Mouse (Mus musculus): ENCODE results near the gene Fxyd3. TPM values are rescaled to one million over a fixed set of nuclear protein-coding genes. Genes with fewer than 3 reads are reported as not detected.

Fxyd3 gene
- polyA plus RNA-seq, 1 experiment from 2014 or later, result 19.0 TPM

DNA sequence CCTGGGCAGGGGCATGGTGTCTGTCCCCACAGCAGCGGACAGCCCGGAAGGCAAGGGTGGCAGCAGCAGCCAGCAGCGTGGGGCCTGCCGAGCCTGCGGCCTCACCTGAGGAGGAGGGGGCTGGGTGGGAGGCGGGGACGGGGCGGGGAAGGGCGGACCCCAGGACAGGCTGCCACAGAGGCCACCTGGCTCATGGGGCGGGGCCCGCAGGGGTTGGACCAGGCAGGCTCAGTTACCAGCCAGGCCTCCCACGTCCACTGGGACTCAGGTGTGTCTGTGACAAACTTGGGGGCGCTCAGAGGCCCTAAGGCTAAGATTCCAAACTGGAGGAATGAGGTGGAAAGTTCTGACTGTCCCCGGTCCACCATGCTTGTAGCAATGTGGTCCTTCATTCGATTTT is 38.7 kb upstream of the Fxyd3 start, which contains the start of gene Hpn:
Gene Hpn, minus strand, starts transcription at position 109 of the 400 bp plus-strand sequence.
- ATAC-seq (ENCODE audit: low FRiP score, low TSS enrichment), result peak; percentile 85
- Histone ChIP-seq H3K9me3 (ENCODE audit: low read length) (no peaks in the 10 kb centered on the region), H3K36me3 (ENCODE audit: insufficient read depth, low read length) (no peaks in the 10 kb centered on the region), H3K27me3 (ENCODE audit: insufficient read depth, low read length) (no peaks in the 10 kb centered on the region), H3K4me2 (replicated peaks; ENCODE audit: low read depth, low read length) (peak within 1 kb of the TSS; percentile 50), H3K4me3 (ENCODE audit: low read length) (peak within 1 kb of the TSS; percentile 38), H3K9ac (replicated peaks; ENCODE audit: low read length) (peak within 1 kb of the TSS; percentile 54), H3K4me1 (ENCODE audit: insufficient read depth, low read length) (peaks cover 33% of the 10 kb centered on the region), H3K27ac (ENCODE audit: low read length) (peak within 1 kb of the TSS; percentile 81)
- 16% methylated on average over 14 of the region's 15 CpGs for WGBS

DNA sequence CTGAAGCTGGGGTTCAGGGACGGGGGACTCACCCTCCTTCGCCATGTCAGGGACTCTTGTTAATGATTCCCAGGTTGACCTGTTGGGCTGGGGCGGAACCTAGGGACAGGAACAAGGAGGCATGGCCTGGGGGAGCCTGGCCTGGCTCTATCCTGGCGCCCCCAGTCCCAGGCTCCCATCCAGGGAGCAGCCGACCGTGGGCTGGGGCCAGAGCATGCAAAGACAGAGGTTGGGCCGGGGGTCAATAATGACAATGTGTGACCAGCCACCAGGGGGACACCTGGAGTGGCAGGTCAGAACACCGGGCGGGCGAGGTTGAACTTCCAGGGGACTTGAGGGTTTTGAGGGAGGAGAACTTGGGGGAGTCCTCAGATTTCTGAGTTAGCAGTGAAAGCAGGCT is 38.1 kb upstream of the Fxyd3 start:
- peaks cover 33% of the 10 kb centered on the region for H3K4me1 ChIP-seq (ENCODE audit: insufficient read depth, low read length)
- WGBS, result 45% methylated on average over 10 of the region's 10 CpGs
- no peaks in the 10 kb centered on the region for H3K27me3 ChIP-seq (ENCODE audit: insufficient read depth, low read length)
- H3K9ac ChIP-seq (replicated peaks; ENCODE audit: low read length), result peak overlapping the region; percentile 54
- no peaks in the 10 kb centered on the region for H3K36me3 ChIP-seq (ENCODE audit: insufficient read depth, low read length)
- ATAC-seq (ENCODE audit: low FRiP score, low TSS enrichment), result peak; percentile 33; the same call in 1 of the 2 replicates
- H3K4me2 ChIP-seq (replicated peaks; ENCODE audit: low read depth, low read length), result peak overlapping the region; percentile 50
- peak overlapping the region; percentile 81 for H3K27ac ChIP-seq (ENCODE audit: low read length)
- H3K4me3 ChIP-seq (ENCODE audit: low read length), result peak overlapping the region; percentile 38
- H3K9me3 ChIP-seq (ENCODE audit: low read length), result no peaks in the 10 kb centered on the region

DNA sequence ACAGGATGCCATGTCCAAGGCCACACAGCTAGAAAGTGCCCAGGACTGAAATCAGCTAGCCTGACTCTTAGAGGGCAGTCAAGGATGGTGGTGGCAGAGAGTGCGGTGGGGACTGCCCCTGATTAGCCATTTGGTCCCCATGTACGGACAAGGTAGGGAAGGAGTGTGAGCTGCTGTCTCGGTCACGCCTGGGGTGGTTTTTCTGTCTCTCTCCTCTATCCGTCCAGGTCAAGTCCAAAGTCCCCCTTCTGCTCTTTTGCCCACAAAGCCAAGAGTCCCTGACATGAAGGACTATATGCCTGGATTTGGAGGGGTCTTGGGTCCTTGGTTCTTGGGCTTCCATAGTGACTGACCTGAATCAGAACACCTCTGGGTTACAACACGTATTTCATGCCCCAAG is 37.3 kb upstream of the Fxyd3 start:
- H3K36me3 ChIP-seq (ENCODE audit: insufficient read depth, low read length), result no peaks in the 10 kb centered on the region
- H3K4me2 ChIP-seq (replicated peaks; ENCODE audit: low read depth, low read length), result peak overlapping the region; percentile 50
- H3K9ac ChIP-seq (replicated peaks; ENCODE audit: low read length), result no peak overlapping the region
- ATAC-seq (ENCODE audit: low FRiP score, low TSS enrichment), result no peak
- 67% methylated on average over 6 of the region's 6 CpGs for WGBS
- no peaks in the 10 kb centered on the region for H3K9me3 ChIP-seq (ENCODE audit: low read length)
- no peak overlapping the region for H3K4me3 ChIP-seq (ENCODE audit: low read length)
- no peaks in the 10 kb centered on the region for H3K27me3 ChIP-seq (ENCODE audit: insufficient read depth, low read length)
- peaks cover 33% of the 10 kb centered on the region for H3K4me1 ChIP-seq (ENCODE audit: insufficient read depth, low read length)
- H3K27ac ChIP-seq (ENCODE audit: low read length), result no peak overlapping the region

DNA sequence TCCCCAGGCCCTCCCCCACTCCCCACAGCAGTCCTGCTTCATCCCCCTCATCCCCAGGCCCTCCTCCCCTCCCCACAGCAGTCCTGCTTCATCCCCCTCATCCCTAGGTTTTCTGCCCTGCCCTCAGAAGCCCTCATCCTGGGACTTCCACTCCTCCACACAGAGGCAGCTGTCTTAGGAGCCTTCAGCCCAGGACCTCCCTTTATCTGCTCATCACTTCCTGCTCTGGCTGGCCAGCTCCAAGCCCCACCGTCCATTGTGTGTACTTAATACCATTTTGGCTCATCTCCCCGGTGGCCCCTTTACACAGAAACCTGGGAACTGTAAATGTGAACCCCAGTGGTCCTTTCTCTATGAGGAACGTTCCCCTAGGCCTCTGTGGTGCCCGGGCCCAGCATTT is 35.5 kb upstream of the Fxyd3 start:
- 46% methylated on average over 4 of the region's 4 CpGs for WGBS
- Histone ChIP-seq H3K9me3 (ENCODE audit: low read length) (no peaks in the 10 kb centered on the region), H3K4me3 (ENCODE audit: low read length) (no peak overlapping the region), H3K27me3 (ENCODE audit: insufficient read depth, low read length) (no peaks in the 10 kb centered on the region), H3K36me3 (ENCODE audit: insufficient read depth, low read length) (no peaks in the 10 kb centered on the region), H3K27ac (ENCODE audit: low read length) (no peak overlapping the region), H3K4me2 (replicated peaks; ENCODE audit: low read depth, low read length) (no peak overlapping the region), H3K9ac (replicated peaks; ENCODE audit: low read length) (no peak overlapping the region), H3K4me1 (ENCODE audit: insufficient read depth, low read length) (peaks cover 33% of the 10 kb centered on the region)
- no peak for ATAC-seq (ENCODE audit: low FRiP score, low TSS enrichment)

DNA sequence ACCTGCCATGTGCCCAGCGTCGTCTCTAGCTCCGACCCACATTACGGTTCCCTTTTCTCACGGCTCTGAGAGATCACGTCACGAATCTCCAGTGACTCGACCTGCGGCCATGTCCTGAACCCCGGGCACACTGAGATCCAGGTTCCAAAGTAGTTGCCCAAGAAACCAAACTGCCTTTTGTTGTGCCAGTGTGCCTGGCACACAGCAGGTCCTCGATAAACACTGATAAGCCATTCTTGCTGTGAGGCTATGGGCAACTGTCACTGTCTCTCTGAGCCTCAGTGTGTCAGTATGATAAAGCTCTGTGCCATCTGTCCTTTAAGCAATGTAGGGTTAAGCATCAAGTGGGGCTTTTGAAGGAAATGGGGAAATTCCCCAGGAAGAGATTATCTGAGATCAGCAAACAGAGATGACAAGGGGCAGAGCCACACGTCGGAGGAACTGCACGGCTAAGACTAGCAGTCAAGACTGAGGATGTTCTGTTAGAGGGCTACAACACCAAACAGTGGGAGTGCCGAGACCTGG is 34.4 kb upstream of the Fxyd3 start:
- no peak overlapping the region for H3K4me3 ChIP-seq (ENCODE audit: low read length)
- no peaks in the 10 kb centered on the region for H3K9me3 ChIP-seq (ENCODE audit: low read length)
- no peak overlapping the region for H3K9ac ChIP-seq (replicated peaks; ENCODE audit: low read length)
- no peaks in the 10 kb centered on the region for H3K27me3 ChIP-seq (ENCODE audit: insufficient read depth, low read length)
- H3K4me2 ChIP-seq (replicated peaks; ENCODE audit: low read depth, low read length), result no peak overlapping the region
- 74% methylated on average over 15 of the region's 15 CpGs for WGBS
- no peak overlapping the region for H3K27ac ChIP-seq (ENCODE audit: low read length)
- no peaks in the 10 kb centered on the region for H3K36me3 ChIP-seq (ENCODE audit: insufficient read depth, low read length)
- ATAC-seq (ENCODE audit: low FRiP score, low TSS enrichment), result no peak
- H3K4me1 ChIP-seq (ENCODE audit: insufficient read depth, low read length), result peaks cover 26% of the 10 kb centered on the region

DNA sequence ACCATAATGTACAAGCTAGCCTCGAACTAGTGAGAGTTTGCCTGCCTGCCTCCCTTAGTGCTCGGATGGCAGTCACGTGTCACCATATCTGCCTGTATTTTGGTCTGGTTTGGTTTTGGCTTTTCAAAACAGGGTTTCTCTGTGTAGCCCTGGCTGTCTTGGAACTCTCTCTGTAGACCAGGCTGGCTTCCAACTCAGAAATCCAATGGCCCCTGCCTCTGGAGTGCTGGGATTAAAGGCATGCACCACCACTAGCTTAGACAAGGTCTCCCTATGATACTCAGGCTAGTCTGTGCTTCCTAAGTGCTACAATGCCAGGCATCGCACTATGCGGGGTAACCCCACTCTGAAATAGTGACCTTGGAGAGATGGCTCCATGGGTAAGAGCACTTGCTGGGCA is 33.3 kb upstream of the Fxyd3 start:
- Histone ChIP-seq H3K9me3 (ENCODE audit: low read length) (no peaks in the 10 kb centered on the region), H3K9ac (replicated peaks; ENCODE audit: low read length) (no peak overlapping the region), H3K36me3 (ENCODE audit: insufficient read depth, low read length) (no peaks in the 10 kb centered on the region), H3K4me1 (ENCODE audit: insufficient read depth, low read length) (peaks cover 15% of the 10 kb centered on the region), H3K27me3 (ENCODE audit: insufficient read depth, low read length) (no peaks in the 10 kb centered on the region), H3K4me3 (ENCODE audit: low read length) (no peak overlapping the region), H3K4me2 (replicated peaks; ENCODE audit: low read depth, low read length) (no peak overlapping the region), H3K27ac (ENCODE audit: low read length) (no peak overlapping the region)
- no peak for ATAC-seq (ENCODE audit: low FRiP score, low TSS enrichment)
- 85% methylated on average over 5 of the region's 5 CpGs for WGBS

DNA sequence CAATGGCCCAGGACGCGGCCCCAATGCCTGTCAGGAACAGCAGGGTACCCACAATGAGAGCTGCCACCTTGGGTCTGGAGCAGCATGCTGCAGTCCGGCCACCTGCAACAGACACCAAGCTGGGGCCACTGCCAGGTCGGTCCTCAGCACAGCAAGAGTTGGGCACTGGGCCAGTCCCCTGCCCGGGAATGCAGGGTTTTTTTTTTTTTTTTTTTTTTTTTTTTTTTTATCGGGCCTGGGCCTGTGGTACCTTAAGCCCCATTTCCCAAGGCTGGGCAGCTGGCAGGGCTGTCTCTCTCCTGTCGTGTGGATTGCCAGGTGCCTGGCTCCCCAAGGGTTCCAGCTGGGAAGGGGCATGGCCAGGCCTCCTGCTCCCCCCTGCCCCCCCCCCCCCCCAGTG is 32.6 kb upstream of the Fxyd3 start:
- WGBS, result 47% methylated on average over 6 of the region's 7 CpGs
- H3K4me1 ChIP-seq (ENCODE audit: insufficient read depth, low read length), result peaks cover 13% of the 10 kb centered on the region
- ATAC-seq (ENCODE audit: low FRiP score, low TSS enrichment), result no peak
- H3K4me2 ChIP-seq (replicated peaks; ENCODE audit: low read depth, low read length), result no peak overlapping the region
- no peak overlapping the region for H3K4me3 ChIP-seq (ENCODE audit: low read length)
- no peaks in the 10 kb centered on the region for H3K36me3 ChIP-seq (ENCODE audit: insufficient read depth, low read length)
- no peak overlapping the region for H3K27ac ChIP-seq (ENCODE audit: low read length)
- H3K27me3 ChIP-seq (ENCODE audit: insufficient read depth, low read length), result peaks cover 2% of the 10 kb centered on the region; the same call in 1 of the 2 replicates
- H3K9ac ChIP-seq (replicated peaks; ENCODE audit: low read length), result no peak overlapping the region
- H3K9me3 ChIP-seq (ENCODE audit: low read length), result no peaks in the 10 kb centered on the region

DNA sequence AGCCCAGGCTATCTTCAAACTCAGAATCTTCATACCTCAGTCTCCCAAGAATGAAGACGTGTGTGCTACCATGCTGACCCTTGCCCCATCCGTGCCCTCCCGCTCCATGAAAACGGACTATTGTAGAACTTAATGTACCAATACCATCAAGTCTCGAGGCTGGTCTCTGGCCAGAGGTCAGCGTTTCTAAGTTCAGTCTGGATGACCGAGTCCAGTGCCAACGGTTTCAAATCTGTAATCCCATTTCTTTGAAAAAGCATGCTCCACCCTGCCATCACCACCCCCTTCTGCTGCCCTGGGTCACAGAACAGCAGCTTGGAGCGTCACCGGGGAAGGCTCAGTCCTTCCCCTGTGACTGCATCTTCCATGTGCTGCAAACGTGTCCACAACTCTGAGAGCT is 31.3 kb upstream of the Fxyd3 start:
- WGBS, result 85% methylated on average over 11 of the region's 11 CpGs
- H3K27ac ChIP-seq (ENCODE audit: low read length), result no peak overlapping the region
- H3K27me3 ChIP-seq (ENCODE audit: insufficient read depth, low read length), result peaks cover 7% of the 10 kb centered on the region; the same call in 1 of the 2 replicates
- H3K4me3 ChIP-seq (ENCODE audit: low read length), result no peak overlapping the region
- H3K4me2 ChIP-seq (replicated peaks; ENCODE audit: low read depth, low read length), result no peak overlapping the region
- peaks cover 13% of the 10 kb centered on the region for H3K4me1 ChIP-seq (ENCODE audit: insufficient read depth, low read length)
- H3K9ac ChIP-seq (replicated peaks; ENCODE audit: low read length), result no peak overlapping the region
- no peaks in the 10 kb centered on the region for H3K36me3 ChIP-seq (ENCODE audit: insufficient read depth, low read length)
- no peaks in the 10 kb centered on the region for H3K9me3 ChIP-seq (ENCODE audit: low read length)
- ATAC-seq (ENCODE audit: low FRiP score, low TSS enrichment), result no peak

DNA sequence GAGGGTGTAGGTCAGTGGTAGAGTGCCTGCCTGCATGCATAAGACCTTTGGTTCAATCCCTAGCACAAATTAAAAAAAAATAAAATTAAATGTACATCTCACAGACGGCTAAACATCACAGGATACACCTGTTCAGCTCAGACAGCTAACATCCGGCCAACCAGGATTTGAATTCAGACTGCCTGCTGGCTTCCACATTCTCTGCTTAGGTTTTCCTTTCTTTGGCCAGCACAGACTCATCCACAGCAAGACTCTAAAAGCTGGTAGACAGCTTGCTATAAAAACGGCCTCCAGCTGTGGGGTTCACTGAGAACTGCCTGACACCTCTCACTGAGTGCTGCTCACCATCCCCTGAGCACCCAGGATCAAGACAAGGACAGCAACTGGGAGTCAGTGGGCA is 29.7 kb upstream of the Fxyd3 start:
- Histone ChIP-seq H3K27me3 (ENCODE audit: insufficient read depth, low read length) (peaks cover 10% of the 10 kb centered on the region; the same call in 1 of the 2 replicates), H3K36me3 (ENCODE audit: insufficient read depth, low read length) (no peaks in the 10 kb centered on the region), H3K9ac (replicated peaks; ENCODE audit: low read length) (no peak overlapping the region), H3K4me1 (ENCODE audit: insufficient read depth, low read length) (0 out of 2 replicates have a peak, but pooled peaks cover 1% of the 10 kb centered on the region), H3K9me3 (ENCODE audit: low read length) (no peaks in the 10 kb centered on the region), H3K4me2 (replicated peaks; ENCODE audit: low read depth, low read length) (no peak overlapping the region), H3K4me3 (ENCODE audit: low read length) (no peak overlapping the region), H3K27ac (ENCODE audit: low read length) (no peak overlapping the region)
- 50% methylated on average over 3 of the region's 3 CpGs for WGBS
- ATAC-seq (ENCODE audit: low FRiP score, low TSS enrichment), result no peak

DNA sequence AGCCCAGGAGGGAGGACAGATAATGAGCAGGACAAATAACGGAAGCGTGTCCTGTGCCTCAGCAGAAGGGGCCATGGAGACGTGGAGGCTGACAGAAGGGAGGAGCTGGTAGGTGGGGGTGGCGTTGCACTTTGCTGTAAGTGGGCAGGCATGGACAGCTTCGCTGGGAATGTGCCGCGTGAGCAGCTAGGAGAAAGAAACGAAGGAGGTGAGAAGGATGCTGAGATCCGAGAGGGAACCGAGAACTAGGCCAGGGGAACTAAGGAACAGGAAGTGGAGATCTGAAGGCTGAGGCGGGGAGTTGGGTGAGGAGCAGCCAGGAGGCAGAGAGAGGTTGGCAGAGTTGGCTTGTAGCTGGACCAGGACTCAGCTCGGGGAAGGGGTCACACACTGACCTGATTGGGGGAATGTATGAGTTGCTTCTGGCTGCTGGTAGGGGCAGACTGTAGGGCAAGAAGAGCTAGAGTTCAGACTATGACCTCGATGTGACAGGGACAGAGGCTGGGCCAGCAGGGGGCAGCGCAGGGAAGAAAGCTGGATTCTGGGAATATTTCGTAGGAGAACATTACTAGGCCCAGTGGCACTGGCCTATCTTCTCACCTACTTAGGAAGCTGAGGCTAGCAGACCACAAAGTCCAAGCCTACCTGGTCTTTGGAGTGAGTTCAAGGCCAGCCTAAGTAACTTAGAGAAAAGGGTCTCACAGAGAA is 28.7 kb upstream of the Fxyd3 start:
- 39% methylated on average over 15 of the region's 15 CpGs for WGBS
- Histone ChIP-seq H3K36me3 (ENCODE audit: insufficient read depth, low read length) (no peaks in the 10 kb centered on the region), H3K4me2 (replicated peaks; ENCODE audit: low read depth, low read length) (no peak overlapping the region), H3K4me3 (ENCODE audit: low read length) (no peak overlapping the region), H3K27ac (ENCODE audit: low read length) (no peak overlapping the region), H3K4me1 (ENCODE audit: insufficient read depth, low read length) (no peaks in the 10 kb centered on the region), H3K27me3 (ENCODE audit: insufficient read depth, low read length) (peaks cover 10% of the 10 kb centered on the region; the same call in 1 of the 2 replicates), H3K9ac (replicated peaks; ENCODE audit: low read length) (no peak overlapping the region), H3K9me3 (ENCODE audit: low read length) (no peaks in the 10 kb centered on the region)
- ATAC-seq (ENCODE audit: low FRiP score, low TSS enrichment), result no peak

Measured in kidney, embryonic 16.5 days (tissue).